Mouse (Mus musculus): ENCODE results near the gene Hs6st3. TPM values are rescaled to one million over a fixed set of nuclear protein-coding genes. Genes with fewer than 3 reads are reported as not detected.

Hs6st3 gene
- not detected for polyA plus RNA-seq (2014; fragmentation: Illumina TruSeq; extraction: RNeasy Lipid Tissue Mini Kit (QIAGEN cat#74804); ENCODE audit: low read depth, low replicate concordance)

DNA sequence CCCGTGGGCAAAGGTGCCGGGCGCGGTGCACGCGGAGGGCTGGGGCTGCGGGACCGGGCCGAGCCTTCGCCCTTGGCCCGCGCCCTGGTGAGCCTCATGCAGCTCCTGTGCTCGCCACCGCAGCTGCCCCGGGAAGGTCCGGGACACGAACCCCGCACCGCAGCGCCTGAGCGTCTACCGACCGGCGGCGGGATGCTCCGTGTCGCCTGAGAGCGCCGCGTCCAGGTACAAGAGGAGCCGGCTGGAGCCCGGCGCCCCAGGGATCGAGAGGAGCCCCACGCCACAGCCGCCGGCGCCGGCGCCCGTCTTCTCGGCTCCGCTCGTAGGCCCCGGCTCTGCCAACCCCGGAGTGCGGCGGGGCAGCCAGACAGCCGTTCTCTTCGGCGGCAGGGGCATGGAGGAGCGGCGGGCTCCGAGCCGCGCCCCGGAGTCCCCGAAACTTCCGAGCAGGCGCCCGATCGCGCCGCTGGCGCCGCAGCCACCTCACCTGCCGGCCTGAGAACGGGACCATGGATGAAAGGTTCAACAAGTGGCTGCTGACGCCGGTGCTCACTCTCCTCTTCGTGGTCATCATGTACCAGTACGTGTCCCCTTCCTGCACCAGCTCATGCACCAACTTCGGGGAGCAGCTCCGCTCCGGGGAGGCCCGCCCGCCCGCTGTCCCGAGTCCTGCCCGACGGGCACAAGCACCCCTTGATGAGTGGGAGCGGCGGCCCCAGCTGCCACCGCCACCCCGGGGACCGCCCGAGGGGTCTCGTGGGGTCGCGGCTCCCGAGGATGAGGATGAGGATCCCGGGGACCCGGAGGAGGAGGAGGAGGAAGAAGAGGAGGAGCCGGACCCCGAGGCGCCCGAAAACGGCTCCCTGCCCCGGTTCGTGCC is at the start of gene Hs6st3:
TSS of gene Hs6st3 (plus strand) at position 436 of the 880 bp plus-strand sequence.

DNA sequence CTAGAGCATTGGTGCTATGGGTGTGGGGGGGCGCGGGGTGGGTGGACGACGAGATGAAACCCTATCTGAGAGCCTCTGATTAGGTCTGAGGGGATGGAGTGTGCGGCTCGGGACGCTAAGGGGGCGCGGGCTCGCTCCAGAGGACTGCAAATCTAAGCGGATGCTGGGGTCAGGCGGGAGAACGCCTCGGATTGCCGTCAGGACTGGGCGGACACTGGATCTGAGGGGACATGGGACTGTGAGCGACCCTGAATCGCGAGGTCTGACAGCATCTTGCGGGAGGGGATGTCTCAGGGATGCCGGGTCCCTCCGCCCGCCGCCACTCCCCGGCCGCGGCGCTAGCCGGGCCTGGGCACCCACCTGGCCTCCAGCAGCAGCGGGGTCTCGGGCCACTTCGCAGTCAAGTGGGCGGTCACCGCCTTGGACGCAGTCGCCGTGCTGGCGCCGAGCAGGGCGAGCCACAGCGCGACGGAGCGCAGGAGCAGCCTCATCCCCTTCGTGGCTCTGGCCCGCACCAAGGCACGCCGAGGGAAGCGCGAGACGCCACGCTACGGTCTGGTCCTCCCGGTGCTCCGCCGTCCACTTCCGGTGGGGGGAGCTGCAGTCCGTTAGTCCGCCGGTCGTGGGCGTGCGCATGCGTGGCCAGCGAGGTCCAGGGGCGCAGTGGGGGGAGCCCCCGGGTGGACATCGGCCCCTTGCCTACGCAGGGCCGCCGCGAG is 39.1 kb upstream of the Hs6st3 start, which contains the start of gene Uggt2:
TSS of gene Uggt2 (minus strand) at position 580 of the 719 bp plus-strand sequence.

Other genes with a start within 250 kb of the Hs6st3 start
- gene Dzip1, start 212.9 kb upstream of the Hs6st3 start, polyA plus RNA-seq (2014; fragmentation: Illumina TruSeq; extraction: RNeasy Lipid Tissue Mini Kit (QIAGEN cat#74804); ENCODE audit: low read depth, low replicate concordance) = 6.2 TPM
- gene Dnajc3, start 200.4 kb upstream of the Hs6st3 start, polyA plus RNA-seq (2014; fragmentation: Illumina TruSeq; extraction: RNeasy Lipid Tissue Mini Kit (QIAGEN cat#74804); ENCODE audit: low read depth, low replicate concordance) = 126 TPM
- 5.7 TPM for gene Uggt2, start 38.9 kb upstream of the Hs6st3 start, polyA plus RNA-seq (2014; fragmentation: Illumina TruSeq; extraction: RNeasy Lipid Tissue Mini Kit (QIAGEN cat#74804); ENCODE audit: low read depth, low replicate concordance)

All from sigmoid colon, adult 10 weeks (tissue).